Mouse (Mus musculus) adipocyte (in vitro differentiated cells): Measurements from ENCODE around the gene Bicc1.

ENCODE experiments used
- DNase-seq: peaks from one replicate; pipeline ENCODE4 v3.0.0-alpha.2; 2016; ENCODE audit warnings: low spot score

Gene Bicc1

DNA sequence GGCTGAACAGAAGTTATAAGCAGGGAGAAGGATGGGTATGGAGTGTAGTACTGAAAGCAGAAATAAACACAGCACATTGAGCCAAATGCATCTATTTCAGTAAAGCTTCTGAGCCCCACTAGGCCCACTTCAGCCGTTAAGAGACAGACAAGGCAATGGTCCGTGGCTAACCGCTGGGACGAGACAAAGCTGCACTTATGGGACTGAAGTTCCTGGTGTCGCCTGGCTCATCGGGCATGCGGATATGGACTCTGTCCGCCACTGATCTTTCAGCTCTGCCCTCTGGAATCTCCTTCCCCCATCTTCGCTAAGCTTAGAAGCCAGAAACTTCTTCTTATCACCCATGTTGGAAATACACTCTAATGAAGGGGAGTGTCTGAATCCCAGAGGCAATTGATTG lies 106.8 kb downstream of the Bicc1 start:
- DNase-seq: no peak

DNA sequence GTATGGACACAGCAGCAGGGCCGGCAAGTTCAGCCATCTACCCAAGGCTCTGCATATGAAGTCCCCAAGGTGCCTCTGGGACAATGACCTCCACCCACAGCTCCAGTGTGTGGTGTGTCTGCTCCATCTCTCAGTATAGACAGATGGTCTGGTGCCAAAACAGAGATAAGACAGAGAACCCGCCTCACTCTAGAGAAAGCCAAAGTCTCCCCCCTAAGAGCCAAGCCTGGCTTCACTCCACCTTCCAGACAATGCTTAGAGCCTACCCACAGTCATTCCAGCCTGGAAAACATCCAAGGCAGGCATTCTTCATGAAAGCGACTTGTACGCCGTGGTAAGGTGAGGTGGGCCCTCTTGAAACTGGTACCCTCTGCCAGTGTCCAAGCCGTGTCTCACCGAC lies 107.3 kb downstream of the Bicc1 start:
- no peak for DNase-seq

- no peak for DNase-seq
Measured at GRCm38 (mm10) chr10:71050722-71051333, 108.7 kb downstream of the Bicc1 start.

- DNase-seq: no peak
Measured at GRCm38 (mm10) chr10:71049294-71049693, 110.2 kb downstream of the Bicc1 start.

DNA sequence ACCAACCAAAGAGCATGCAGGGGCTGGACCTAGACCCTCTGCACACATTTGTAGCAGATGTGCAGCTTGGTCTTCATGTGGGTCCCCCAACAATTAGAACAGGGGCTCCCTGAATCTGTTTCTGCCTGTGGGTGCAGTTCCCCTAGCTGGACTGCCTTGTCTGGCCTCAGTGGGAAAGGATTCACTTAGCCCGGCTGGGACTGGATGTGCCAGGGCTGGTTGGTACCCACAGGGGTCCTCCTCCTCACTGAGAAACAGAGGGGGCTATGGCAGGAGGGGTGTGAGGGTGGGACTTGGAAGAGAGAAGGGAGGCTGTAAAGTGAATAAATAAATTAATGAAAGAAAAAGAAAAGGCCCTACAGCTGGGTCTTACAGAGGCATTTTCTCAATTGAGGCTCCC lies 115.1 kb downstream of the Bicc1 start:
- DNase-seq: no peak

DNA sequence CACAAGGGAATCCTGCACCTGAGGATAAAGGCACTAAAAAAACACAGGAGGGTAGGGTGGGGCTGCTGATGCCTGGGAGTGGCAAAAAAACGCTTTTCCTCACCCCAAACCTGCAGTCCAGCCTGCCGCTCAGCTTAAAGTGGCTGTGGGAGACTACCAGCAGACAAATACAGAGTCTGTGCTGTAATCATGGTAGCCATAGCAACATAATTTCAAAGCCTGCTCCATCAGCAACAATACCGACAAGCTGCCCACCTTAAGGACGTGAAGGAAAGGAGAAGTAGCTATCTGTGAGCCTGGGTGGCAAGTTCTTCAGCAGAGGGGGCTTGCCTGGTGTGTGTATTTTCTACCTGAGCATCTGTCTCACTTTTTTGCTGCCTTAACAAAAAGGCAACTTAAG lies 117.6 kb downstream of the Bicc1 start:
- DNase-seq: no peak

DNA sequence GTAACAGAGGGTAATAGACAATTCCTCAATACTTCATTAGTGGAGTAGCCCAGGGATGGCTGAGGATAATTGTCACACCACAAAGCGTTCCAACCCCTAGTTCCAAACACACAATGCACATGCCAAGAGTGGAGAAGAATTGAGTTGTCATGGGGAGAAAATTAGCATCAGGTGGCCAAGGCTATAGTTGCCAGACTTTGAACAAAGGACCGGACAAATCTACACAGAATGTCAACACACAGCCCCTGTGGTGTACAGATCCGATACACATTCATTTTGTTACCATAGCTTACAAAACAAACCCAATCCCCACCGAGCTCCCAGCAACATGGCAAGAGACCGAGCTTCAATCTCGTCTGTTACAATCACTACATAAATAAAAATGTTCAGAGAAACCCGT lies 123.0 kb downstream of the Bicc1 start:
- no peak for DNase-seq

DNA sequence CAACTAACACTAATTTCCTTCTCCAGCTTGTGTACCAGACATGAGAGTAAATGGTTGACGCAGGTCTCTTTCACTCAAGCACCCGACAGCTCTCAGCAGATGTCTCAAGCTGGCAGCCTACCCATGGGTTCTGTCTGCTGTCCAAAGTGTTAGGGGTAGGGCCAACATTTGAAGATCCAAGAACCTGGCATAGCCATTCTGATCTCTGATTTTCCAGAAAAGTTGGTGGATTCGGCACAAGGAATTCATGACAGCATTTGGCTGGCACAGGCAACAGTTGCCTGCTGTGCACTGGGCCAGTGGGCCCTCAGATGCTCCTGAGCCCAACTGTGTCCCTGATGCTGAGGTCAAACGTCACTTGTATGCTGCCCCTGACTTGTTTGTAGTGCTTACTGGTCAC lies 130.5 kb downstream of the Bicc1 start:
- DNase-seq: peak; percentile 6

DNA sequence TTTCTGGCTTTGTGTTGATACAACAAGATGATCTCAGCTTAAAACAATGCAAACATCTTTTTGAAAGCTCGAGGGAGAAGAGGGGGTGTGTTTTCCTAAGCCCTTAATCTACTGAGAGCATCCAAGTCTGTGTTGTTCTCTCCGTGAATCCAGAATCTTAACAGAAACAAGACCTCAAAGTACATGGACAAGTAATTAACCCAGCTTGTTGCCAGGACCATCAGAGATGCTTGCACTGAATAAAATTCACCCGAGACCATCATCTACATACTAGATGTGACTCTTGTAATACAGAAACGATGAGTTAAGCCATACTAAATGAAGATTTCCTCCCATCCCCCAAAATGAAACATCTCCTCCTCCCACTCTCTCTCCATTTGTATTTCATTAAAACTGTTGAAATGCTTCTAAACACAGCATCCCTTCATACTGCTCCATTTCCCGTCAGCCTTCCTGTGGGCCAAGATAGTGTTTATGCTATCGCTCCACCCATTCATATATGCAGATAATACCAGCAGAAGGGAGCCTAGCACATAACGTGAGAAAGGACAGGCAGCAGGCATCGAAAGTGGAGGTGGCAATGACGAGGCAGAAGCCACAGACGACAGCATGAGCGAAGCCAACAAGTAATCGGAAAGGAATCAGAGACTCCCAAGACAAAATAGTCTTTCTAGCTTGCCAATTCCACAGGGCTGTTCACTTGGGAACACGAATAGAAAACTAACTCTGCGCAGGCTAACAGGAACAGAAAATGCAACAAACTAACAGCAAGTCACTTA lies 131.2 kb downstream of the Bicc1 start:
- no peak for DNase-seq

- DNase-seq: no peak
Measured at GRCm38 (mm10) chr10:71025131-71025894, 134.2 kb downstream of the Bicc1 start.

- DNase-seq: no peak
Measured at GRCm38 (mm10) chr10:71024681-71025080, 134.8 kb downstream of the Bicc1 start.

DNA sequence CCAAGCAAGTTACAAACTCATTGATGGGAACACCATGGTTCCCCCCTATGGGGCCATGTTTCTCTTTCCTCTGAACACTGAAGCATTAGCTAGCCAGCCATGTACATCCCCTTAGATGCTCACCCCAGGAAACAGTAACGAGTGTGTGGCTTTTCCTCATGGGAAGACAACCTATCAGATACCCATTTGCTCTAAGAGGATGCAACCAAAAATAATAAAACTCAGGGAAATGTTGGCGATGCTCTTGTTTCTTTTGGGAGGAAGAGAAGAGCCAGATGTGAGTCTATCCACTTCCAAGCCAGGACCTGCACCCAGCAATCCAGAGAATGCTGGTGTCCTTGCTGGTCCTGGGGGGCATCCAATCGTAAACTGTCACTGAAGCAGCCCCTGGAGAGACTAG lies 136.0 kb downstream of the Bicc1 start:
- DNase-seq: no peak

- no peak for DNase-seq
Measured at GRCm38 (mm10) chr10:71020459-71020858, 139.0 kb downstream of the Bicc1 start.

DNA sequence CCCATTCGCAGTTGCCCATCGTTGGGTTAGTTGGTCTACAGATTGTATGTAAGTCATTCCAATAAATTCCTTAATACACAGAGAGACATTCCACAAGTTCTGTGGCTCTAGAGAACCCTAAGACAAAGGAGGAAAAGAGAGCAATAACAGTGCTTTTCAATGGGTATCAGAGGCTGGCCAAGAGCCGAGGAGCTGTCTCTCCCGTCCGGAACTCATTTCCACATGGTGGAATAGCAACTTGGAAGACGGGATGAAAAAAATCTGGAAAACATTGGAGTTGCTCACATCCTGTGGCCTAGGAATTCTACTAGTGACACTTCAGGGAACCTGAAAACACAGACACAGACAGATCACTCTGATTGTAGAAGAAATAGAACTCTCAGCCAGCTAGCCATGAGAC lies 139.7 kb downstream of the Bicc1 start:
- DNase-seq: no peak

GRCm38 (mm10) chr10:71009771-71010496 lies 149.6 kb downstream of the Bicc1 start:
- DNase-seq: no peak

DNA sequence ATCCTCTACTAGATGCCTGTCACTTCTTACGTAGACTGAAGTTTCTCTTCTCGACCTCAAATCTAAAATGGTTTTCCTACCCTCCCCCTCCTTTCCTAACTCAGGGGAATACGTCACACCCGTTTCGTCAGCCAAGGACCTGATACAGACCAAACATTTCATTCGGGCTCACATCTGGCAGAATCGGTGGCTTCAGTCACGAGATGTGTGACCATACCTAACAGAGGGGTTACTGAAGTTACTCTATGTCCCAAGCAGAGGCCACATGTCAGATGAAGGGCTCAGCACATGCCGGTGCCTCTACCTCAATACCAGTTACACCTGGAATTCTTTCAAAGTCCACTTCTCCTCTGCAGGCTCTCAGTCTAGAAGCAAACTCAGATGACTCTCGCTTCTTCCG lies 150.8 kb downstream of the Bicc1 start:
- no peak for DNase-seq

DNA sequence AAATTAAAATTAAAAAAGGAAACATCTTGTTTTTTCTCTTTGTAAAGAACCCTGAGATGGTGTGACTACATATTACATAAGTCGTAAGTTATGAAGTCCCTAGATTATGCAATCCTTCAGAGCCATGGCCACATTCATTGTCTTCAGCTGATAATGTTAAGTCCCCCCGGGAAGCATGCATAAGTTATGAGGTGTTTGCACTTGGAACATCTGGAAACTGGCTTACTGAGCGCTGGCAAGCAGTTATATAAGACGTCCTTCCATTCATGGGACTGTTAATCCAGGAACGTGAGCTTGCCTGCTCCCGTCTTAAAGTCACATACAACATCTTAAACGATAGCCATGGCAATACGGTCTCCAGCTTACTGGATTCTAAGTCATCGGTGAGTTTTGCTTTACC lies 151.5 kb downstream of the Bicc1 start:
- peak; percentile 9 for DNase-seq

- DNase-seq: no peak
Measured at GRCm38 (mm10) chr10:71007516-71007915, 152.0 kb downstream of the Bicc1 start.

DNA sequence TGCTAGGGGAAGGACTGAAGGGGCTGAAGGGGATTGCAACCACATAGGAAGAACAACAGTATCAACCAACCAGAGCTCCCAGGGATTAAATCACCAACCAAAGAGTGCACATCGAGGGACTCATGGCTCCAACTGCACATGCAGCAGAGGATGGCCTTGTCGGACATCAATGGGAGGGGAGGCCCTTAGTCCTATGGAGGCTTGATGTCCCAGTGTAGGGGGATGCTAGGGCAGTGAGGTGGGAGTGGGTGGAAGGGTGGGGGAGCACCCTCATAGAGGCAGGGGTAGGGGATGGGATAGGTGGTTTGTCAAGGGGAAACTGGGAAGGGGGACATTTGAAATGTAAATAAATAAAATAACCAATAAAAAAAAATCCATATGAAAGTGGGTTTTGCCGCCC lies 152.5 kb downstream of the Bicc1 start:
- DNase-seq: no peak

DNA sequence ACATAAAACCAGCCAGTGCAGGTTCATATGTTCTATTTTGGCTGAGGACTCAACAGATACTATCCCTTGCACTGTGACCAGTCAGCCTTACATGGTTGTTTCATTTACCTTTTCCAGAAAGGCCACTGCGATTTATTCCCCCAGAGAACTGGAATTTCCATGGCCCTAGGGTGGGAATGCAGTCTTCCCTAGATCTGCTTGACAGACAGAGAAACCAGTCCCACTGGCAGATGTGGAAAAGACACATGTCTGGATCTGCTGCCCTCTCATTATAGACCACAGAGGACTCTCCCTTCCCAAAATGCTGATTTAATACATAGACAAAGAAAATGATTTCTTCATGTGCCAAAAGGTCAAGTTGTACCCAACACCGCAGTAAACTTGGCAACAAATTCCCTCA lies 156.6 kb downstream of the Bicc1 start:
- DNase-seq: peak; percentile 13

- no peak for DNase-seq
Measured at GRCm38 (mm10) chr10:71002186-71002585, 157.3 kb downstream of the Bicc1 start.

DNA sequence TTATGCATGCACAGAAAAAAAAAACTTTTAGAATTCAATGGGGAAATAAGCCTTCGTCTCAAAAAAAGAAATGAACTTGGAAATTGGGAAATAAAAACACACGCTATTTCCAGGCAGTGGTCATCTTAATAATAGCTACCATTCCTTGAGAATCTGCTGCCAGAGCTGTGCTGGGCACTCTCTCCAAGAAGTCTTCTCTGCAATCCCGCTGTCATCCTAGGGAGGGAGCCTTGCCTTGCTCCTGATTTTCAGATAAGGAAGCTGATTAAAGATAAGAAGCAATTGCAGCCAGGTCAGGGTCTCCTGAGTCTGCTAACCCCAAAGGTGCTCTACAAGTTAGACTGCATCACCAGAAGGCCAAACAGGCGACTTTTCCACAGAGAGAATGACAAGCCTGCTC lies 161.4 kb downstream of the Bicc1 start:
- peak; percentile 14 for DNase-seq

DNA sequence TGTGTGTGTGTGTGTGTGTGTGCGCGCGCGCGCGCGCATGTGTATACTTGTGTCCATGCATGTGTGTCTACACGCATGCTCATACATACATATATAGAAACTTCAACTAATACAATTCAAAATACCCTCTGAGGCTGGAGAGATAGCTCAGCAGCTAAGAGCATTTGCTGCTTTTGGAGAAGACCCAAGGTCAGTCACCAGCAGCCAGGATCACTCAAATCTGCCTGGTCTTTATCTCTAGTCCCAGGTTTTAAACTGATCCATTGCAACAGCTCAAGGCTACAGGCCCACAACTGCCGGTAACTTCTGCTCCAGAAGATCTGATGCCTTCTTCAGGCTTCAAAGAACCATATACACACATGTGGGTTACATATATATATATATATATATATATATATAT lies 163.4 kb downstream of the Bicc1 start:
- no peak for DNase-seq
